Mouse (Mus musculus): ENCODE data around the gene Gm13693.
"Not testable (repeated sequence)": the region's sequence is repeated elsewhere in the genome, so short reads cannot be mapped to it uniquely, and the experiment has no call there.

GRCm38 (mm10) chr2:83993639-83994255 is 32.4 kb downstream of the Gm13693 start:
- not testable (repeated sequence) for TF ChIP-seq CTCF (IDR thresholded peaks at IDR 0.05; ENCODE audit: low read depth, low read length); EP300 (IDR thresholded peaks at IDR 0.05; ENCODE audit: insufficient read depth, low read depth, low read length)
